Mouse (Mus musculus) lung, embryonic 14.5 days (tissue): ENCODE data around the gene Tal1. TPM values are rescaled to one million over a fixed set of nuclear protein-coding genes. Genes with fewer than 3 reads are reported as not detected.

ENCODE experiments used
- ATAC-seq: fragments of 200-750 bp; cut with Nextera tagmentation; 2 replicates; pipeline ENCODE4 v1.8.0; 2017; ENCODE audit warnings: mild to moderate bottlenecking, moderate TSS enrichment, moderate library complexity; ENCODE audit not compliant: insufficient read depth
- DNase-seq: peaks from one replicate; pipeline ENCODE4 v3.0.0-alpha.2; 2015
- H3K27ac ChIP-seq: fragments of 300-500 bp; sonication (generic); 2 replicates; pipeline ENCODE4 v1.5.1; 2014; ENCODE audit warnings: low read depth, mild to moderate bottlenecking, moderate library complexity
- H3K27me3 ChIP-seq: fragments of 300-500 bp; sonication (generic); 2 replicates; pipeline ENCODE4 v1.6.1; 2014; ENCODE audit warnings: low read length, control low read depth; ENCODE audit not compliant: insufficient read depth
- H3K36me3 ChIP-seq: fragments of 300-500 bp; sonication (generic); 2 replicates; pipeline ENCODE4 v1.6.1; 2014; ENCODE audit warnings: control low read depth; ENCODE audit not compliant: insufficient read depth
- H3K4me1 ChIP-seq: fragments of 300-500 bp; sonication (generic); 2 replicates; pipeline ENCODE4 v1.6.1; 2014; ENCODE audit warnings: antibody characterized with exemption, control low read depth; ENCODE audit not compliant: insufficient read depth
- H3K4me2 ChIP-seq: fragments of 300-500 bp; sonication (generic); 2 replicates; pipeline ENCODE4 v1.6.1; 2014; ENCODE audit warnings: mild to moderate bottlenecking
- H3K4me3 ChIP-seq: fragments of 300-500 bp; sonication (generic); 2 replicates; pipeline ENCODE4 v1.5.1; 2014; ENCODE audit warnings: low read depth, low read length
- H3K9ac ChIP-seq: fragments of 300-500 bp; sonication (generic); 2 replicates; pipeline ENCODE4 v1.6.1; 2014
- H3K9me3 ChIP-seq: fragments of 300-500 bp; sonication (generic); 2 replicates; pipeline ENCODE4 v1.6.1; 2016; ENCODE audit warnings: low read depth, low read length, control low read depth
- CTCF ChIP-seq: IDR thresholded peaks from 2 replicates; pipeline ENCODE4 v1.5.1; 2016; ENCODE audit warnings: antibody characterized with exemption, low read depth
- WGBS: fragments of 180-500 bp; shearing (Covaris S2); extraction: QIAGEN DNeasy Blood & Tissue Kit; methylation state at CpG from one replicate; pipeline ENCODE4 v1.1.7; 2014; 5-methylcytosine and 5-hydroxymethylcytosine counted together
- polyA plus RNA-seq: library from polyadenylated mRNA; unstranded; fragments of >200 nt; fragmentation: Nextera tagmentation; extraction: Ambion mirVana; gene quantifications from 2 replicates; pipeline ENCODE4 v1.2.1, GENCODE M21; 2014

Tal1 gene
- polyA plus RNA-seq, 1 experiment from 2014 or later = 3.4 TPM

- TF ChIP-seq CTCF = no peak
- Histone ChIP-seq H3K27ac (no peak overlapping the region), H3K36me3 (no peaks in the 10 kb centered on the region; the same call in 1 of the 2 replicates), H3K27me3 (peaks cover 24% of the 10 kb centered on the region), H3K9me3 (no peaks in the 10 kb centered on the region), H3K4me2 (peak overlapping the region; percentile 15; the same call in 1 of the 2 replicates), H3K4me1 (no peaks in the 10 kb centered on the region), H3K9ac (no peak overlapping the region), H3K4me3 (no peak overlapping the region)
- DNase-seq (no peak), ATAC-seq (no peak)
- WGBS = 48% methylated on average over 8 of the region's 8 CpGs
Measured at GRCm38 (mm10) chr4:115048190-115048589, 8.0 kb upstream of the Tal1 start.

- Histone ChIP-seq H3K9ac (no peak overlapping the region), H3K9me3 (no peaks in the 10 kb centered on the region), H3K4me2 (no peak overlapping the region), H3K27ac (no peak overlapping the region), H3K4me3 (no peak overlapping the region), H3K4me1 (no peaks in the 10 kb centered on the region), H3K27me3 (peaks cover 53% of the 10 kb centered on the region), H3K36me3 (no peaks in the 10 kb centered on the region)
- WGBS = 72% methylated on average over 5 of the region's 5 CpGs
- no peak for TF ChIP-seq CTCF
- ATAC-seq (no peak), DNase-seq (no peak)
Measured at GRCm38 (mm10) chr4:115051245-115051644, 5.0 kb upstream of the Tal1 start.

- H3K36me3 ChIP-seq = no peaks in the 10 kb centered on the region
- H3K4me1 ChIP-seq = 0 out of 2 replicates have a peak, but pooled peaks cover 3% of the 10 kb centered on the region
- H3K27me3 ChIP-seq = peaks cover 63% of the 10 kb centered on the region
- peak overlapping the region; percentile 52 for H3K4me2 ChIP-seq
- no peaks in the 10 kb centered on the region for H3K9me3 ChIP-seq
- H3K4me3 ChIP-seq = peak overlapping the region; percentile 30
- ATAC-seq (peak; percentile 72), DNase-seq (peak; percentile 82)
- under 1% methylated on average over 36 of the region's 36 CpGs for WGBS
- H3K27ac ChIP-seq = peak overlapping the region; percentile 77
- no peak for TF ChIP-seq CTCF
- H3K9ac ChIP-seq = peak overlapping the region; percentile 7; the same call in 1 of the 2 replicates
Measured at GRCm38 (mm10) chr4:115052343-115053005, 3.8 kb upstream of the Tal1 start.

GRCm38 (mm10) chr4:115055044-115055443, 1.2 kb upstream of the Tal1 start:
- TF ChIP-seq CTCF = no peak
- WGBS = 2% methylated on average over 2 of the region's 2 CpGs

GRCm38 (mm10) chr4:115055691-115056090, 535 bp upstream of the Tal1 start:
- H3K4me1 ChIP-seq = 0 out of 2 replicates have a peak, but pooled peaks cover 3% of the 10 kb centered on the region
- H3K4me2 ChIP-seq = peak overlapping the region; percentile 69
- 23% methylated on average over 3 of the region's 3 CpGs for WGBS
- no peaks in the 10 kb centered on the region for H3K36me3 ChIP-seq
- H3K27ac ChIP-seq = peak overlapping the region; percentile 88; the same call in 1 of the 2 replicates
- no peak overlapping the region for H3K9ac ChIP-seq
- no peak for TF ChIP-seq CTCF
- H3K27me3 ChIP-seq = peaks cover 96% of the 10 kb centered on the region
- no peaks in the 10 kb centered on the region for H3K9me3 ChIP-seq
- no peak for DNase-seq
- no peak for ATAC-seq
- no peak overlapping the region for H3K4me3 ChIP-seq

More at GRCm38 (mm10) chr4:115055044-115055443, 1.2 kb upstream of the Tal1 start:
- H3K27ac ChIP-seq = no peak overlapping the region
- H3K9me3 ChIP-seq = no peaks in the 10 kb centered on the region
- H3K36me3 ChIP-seq = no peaks in the 10 kb centered on the region
- no peak overlapping the region for H3K9ac ChIP-seq
- H3K27me3 ChIP-seq = peaks cover 89% of the 10 kb centered on the region
- no peak overlapping the region for H3K4me3 ChIP-seq
- 0 out of 2 replicates have a peak, but pooled peaks cover 3% of the 10 kb centered on the region for H3K4me1 ChIP-seq
- DNase-seq (no peak), ATAC-seq (no peak)
- H3K4me2 ChIP-seq = no peak overlapping the region

- WGBS = 1% methylated on average over 48 of the region's 48 CpGs
- H3K4me2 ChIP-seq = peak overlapping the region; percentile 69
Measured at GRCm38 (mm10) chr4:115056921-115057673, 871 bp downstream of the Tal1 start.

More at GRCm38 (mm10) chr4:115056921-115057673, 871 bp downstream of the Tal1 start:
- no peaks in the 10 kb centered on the region for H3K9me3 ChIP-seq
- ATAC-seq = peak; percentile 55; the same call in 1 of the 2 replicates
- no peak for TF ChIP-seq CTCF
- H3K27ac ChIP-seq = peak overlapping the region; percentile 88
- peak; percentile 71 for DNase-seq
- H3K4me1 ChIP-seq = 0 out of 2 replicates have a peak, but pooled peaks cover 3% of the 10 kb centered on the region
- H3K9ac ChIP-seq = peak overlapping the region; percentile 65
- H3K4me3 ChIP-seq = peak overlapping the region; percentile 45
- H3K27me3 ChIP-seq = peaks cover 96% of the 10 kb centered on the region
- H3K36me3 ChIP-seq = no peaks in the 10 kb centered on the region
